ENCODE assay signal across 7 mouse cellular contexts in the genomic region with DNA sequence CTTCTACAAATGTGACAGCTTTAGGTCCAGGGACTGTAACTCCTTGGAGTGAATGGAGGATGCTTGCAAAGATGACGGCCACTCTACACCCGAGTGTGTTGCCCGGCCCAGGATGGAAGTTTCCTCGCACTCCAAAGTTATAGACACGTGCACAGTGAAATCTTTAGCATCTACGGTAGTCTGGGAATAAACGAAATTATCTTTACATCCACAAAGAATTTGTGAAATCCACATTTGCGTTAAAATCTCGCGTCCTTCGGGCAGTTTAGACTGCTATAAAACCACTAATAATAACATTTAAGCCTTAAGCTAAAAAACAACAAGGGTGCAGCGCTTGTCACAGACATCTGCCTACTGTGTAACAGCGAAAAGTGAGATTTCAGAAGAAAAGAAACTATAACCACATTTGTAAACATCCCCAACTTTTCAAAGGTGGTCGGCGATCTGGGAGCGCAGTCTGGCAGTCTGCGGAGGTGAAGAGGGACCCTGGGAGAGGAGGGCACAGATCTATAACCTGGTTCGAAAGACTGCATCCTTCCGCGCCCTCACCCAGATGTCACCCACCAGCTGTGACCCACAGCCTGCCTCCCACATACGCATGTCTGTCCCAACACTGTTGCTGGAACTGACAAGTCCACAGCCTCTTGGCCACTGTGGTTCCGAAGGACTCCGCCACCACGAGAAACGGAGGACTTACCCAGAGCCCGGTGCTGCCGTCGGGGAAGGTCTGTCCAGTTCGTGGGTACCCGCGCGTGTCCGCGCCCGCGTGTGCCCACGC. TPM values are rescaled to one million over a fixed set of nuclear protein-coding genes. Genes with fewer than 3 reads are reported as not detected.
DNase-seq lines count a peak whose midpoint lies in the region; ATAC-seq lines count a peak whose summit lies in the region.

No protein-coding gene starts in this region.

- H3K9me3 ChIP-seq in neural tube, embryonic 11.5 days (ENCODE audit: control insufficient read depth, low read length), result no peaks in the 10 kb centered on the region
- H3K9me3 ChIP-seq in forebrain, embryonic 16.5 days (ENCODE audit: control insufficient read depth, low read length), result no peaks in the 10 kb centered on the region
- no peaks in the 10 kb centered on the region for H3K9me3 ChIP-seq in liver, embryonic 13.5 days (replicated peaks)

- peak; percentile 12 for DNase-seq in neural tube, embryonic 11.5 days (ENCODE audit: low spot score)
- no peak for DNase-seq in neural tube, embryonic 10.5 days (ENCODE audit: extremely low spot score, low spot score)
- DNase-seq in liver, embryonic 13.5 days, result no peak
- peak; percentile 36 for DNase-seq in thymus, postnatal 14 days
- DNase-seq in right cerebral cortex, adult 2 months (ENCODE audit: low spot score in 2 of 2), result no peak
- no peak for DNase-seq in adrenal gland, postnatal 14 days

- H3K27ac ChIP-seq in neural tube, embryonic 11.5 days (ENCODE audit: low read depth, low read length), result no peak overlapping the region
- H3K27ac ChIP-seq in forebrain, embryonic 16.5 days (ENCODE audit: low read length), result no peak overlapping the region
- no peak overlapping the region for H3K27ac ChIP-seq in liver, embryonic 13.5 days

- peak; percentile 40 for ATAC-seq in neural tube, embryonic 11.5 days (ENCODE audit: insufficient read depth, low FRiP score, low TSS enrichment)
- ATAC-seq in forebrain, embryonic 16.5 days, result no peak
- no peak for ATAC-seq in liver, embryonic 13.5 days (ENCODE audit: low read depth)

- peaks cover 5% of the 10 kb centered on the region; the same call in 1 of the 2 replicates for H3K4me1 ChIP-seq in neural tube, embryonic 11.5 days (ENCODE audit: control insufficient read depth, insufficient read depth, low read length)
- H3K4me1 ChIP-seq in forebrain, embryonic 16.5 days (replicated peaks; ENCODE audit: control insufficient read depth, insufficient read depth, low read length), result peaks cover 17% of the 10 kb centered on the region
- H3K4me1 ChIP-seq in liver, embryonic 13.5 days (replicated peaks), result peaks cover 7% of the 10 kb centered on the region

- no peaks in the 10 kb centered on the region for H3K36me3 ChIP-seq in neural tube, embryonic 11.5 days (ENCODE audit: control insufficient read depth, insufficient read depth, low read length)
- H3K36me3 ChIP-seq in forebrain, embryonic 16.5 days (ENCODE audit: control insufficient read depth, insufficient read depth), result no peaks in the 10 kb centered on the region
- H3K36me3 ChIP-seq in liver, embryonic 13.5 days, result no peaks in the 10 kb centered on the region

- H3K9ac ChIP-seq in neural tube, embryonic 11.5 days (ENCODE audit: low read length), result peak overlapping the region; percentile 44
- peak overlapping the region; percentile 49 for H3K9ac ChIP-seq in forebrain, embryonic 16.5 days (replicated peaks; ENCODE audit: low read depth, low read length)
- no peak overlapping the region for H3K9ac ChIP-seq in liver, embryonic 13.5 days

- H3K4me2 ChIP-seq in neural tube, embryonic 11.5 days (ENCODE audit: low read depth), result peak overlapping the region; percentile 84
- H3K4me2 ChIP-seq in forebrain, embryonic 16.5 days (ENCODE audit: low read length), result peak overlapping the region; percentile 56
- H3K4me2 ChIP-seq in liver, embryonic 13.5 days, result peak overlapping the region; percentile 48

- peak overlapping the region; percentile 39 for H3K4me3 ChIP-seq in neural tube, embryonic 11.5 days (ENCODE audit: low read depth, low read length)
- peak overlapping the region; percentile 48 for H3K4me3 ChIP-seq in forebrain, embryonic 16.5 days (replicated peaks; ENCODE audit: low read length)
- peak overlapping the region; percentile 40 for H3K4me3 ChIP-seq in liver, embryonic 13.5 days (replicated peaks)

- WGBS in neural tube, embryonic 11.5 days, result 13% methylated on average over 37 of the region's 37 CpGs
- WGBS in forebrain, embryonic 16.5 days, result 14% methylated on average over 37 of the region's 37 CpGs
- WGBS in liver, embryonic 13.5 days (ENCODE audit: insufficient replicate concordance), result 15% methylated on average over 37 of the region's 37 CpGs

- H3K27me3 ChIP-seq in neural tube, embryonic 11.5 days (ENCODE audit: control insufficient read depth, insufficient read depth, low read length), result peaks cover 15% of the 10 kb centered on the region
- H3K27me3 ChIP-seq in forebrain, embryonic 16.5 days (replicated peaks; ENCODE audit: control insufficient read depth, insufficient read depth, low read length), result peaks cover 24% of the 10 kb centered on the region
- H3K27me3 ChIP-seq in liver, embryonic 13.5 days, result peaks cover 67% of the 10 kb centered on the region

RNA-seq across cellular contexts. Expression of gene Erg, which starts 1.5 kb away (rescaled TPM):
- polyA plus RNA-seq in neural tube, embryonic 11.5 days (2014; fragmentation: Nextera tagmentation; extraction: Ambion mirVana), result 2.1 and 3.0 TPM in 2 replicates
- 1.5 and 1.9 TPM in 2 replicates for polyA plus RNA-seq in forebrain, embryonic 16.5 days (2015; fragmentation: Nextera tagmentation; extraction: Ambion mirVana)
- 1.1 and 1.5 TPM in 2 replicates for polyA plus RNA-seq in liver, embryonic 13.5 days (2015; fragmentation: Nextera tagmentation; extraction: Ambion mirVana)
- total RNA-seq in adrenal gland, postnatal 14 days (2021), result 26.2 and 34.2 TPM in 2 replicates

Comparison
In these comparisons a context has a peak if more than half of its experiments do, and no peak if none do; other contexts are left out.
1. DNase-seq: peak in neural tube, embryonic 11.5 days (single experiment) and thymus, postnatal 14 days (single experiment); none in neural tube, embryonic 10.5 days (single experiment), liver, embryonic 13.5 days (single experiment), right cerebral cortex, adult 2 months (0 of 2) and adrenal gland, postnatal 14 days (single experiment).
2. Peak in every context shown above with its lines, with median percentiles within 50 percentile points of each other: H3K4me2 ChIP-seq and H3K4me3 ChIP-seq.